ENCODE assay signal across 33 mouse cellular contexts in the genomic region with DNA sequence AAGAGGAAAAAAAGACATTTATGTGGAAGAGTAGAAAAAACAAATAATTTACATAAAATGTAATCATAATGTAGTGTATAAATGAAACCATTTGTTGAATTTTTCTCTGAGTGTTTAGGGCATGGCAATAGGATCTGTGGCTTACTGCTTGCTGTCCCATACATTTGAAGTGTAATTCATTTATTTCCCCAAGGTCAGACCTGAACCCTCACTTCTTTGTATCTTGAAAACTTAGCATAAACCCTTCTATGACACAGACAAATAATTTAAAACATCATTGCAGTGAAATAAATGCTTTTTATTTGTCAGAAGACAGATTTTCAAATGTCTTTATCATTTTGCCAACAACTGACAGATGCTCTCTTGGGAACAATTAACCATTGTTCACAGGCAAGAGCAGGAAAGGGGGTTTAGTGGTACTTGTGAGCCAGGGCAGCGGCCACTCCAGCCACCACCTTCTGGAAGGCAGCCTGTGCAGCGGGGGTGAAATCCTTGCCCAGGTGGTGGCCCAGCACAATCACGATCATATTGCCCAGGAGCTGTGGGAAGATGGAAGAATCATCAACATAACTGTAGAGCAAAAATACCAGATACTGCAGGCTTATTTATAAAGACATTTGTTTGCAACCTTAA. TPM values are rescaled to one million over a fixed set of nuclear protein-coding genes. Genes with fewer than 3 reads are reported as not detected.
A peak's percentile ranks its signal among the peaks of the same experiment; 100 is the strongest.
DNase-seq lines count a peak whose midpoint lies in the region; ATAC-seq and TF ChIP-seq lines count a peak whose summit lies in the region.
"Had no signal": no experiment of that assay in that cellular context is flagged by ENCODE, and none has a peak within 500 bp of the region (broad histone marks: within the 10 kb centered on the region; RNA-seq: fewer than 3 reads in every experiment).

No protein-coding gene starts in this region.

- peak in 2 of 3 experiments; percentile 77 to 79 for DNase-seq in liver, embryonic 14.5 days (ENCODE audit: low read depth in 3 of 3, low spot score in 3 of 3)
- no peak for DNase-seq in hindbrain, embryonic 10.5 days (ENCODE audit: low spot score)
- DNase-seq in layer of hippocampus, adult 9-10 months (ENCODE audit: low spot score): no peak
- DNase-seq: adrenal gland, adult 8-10 months; cerebellum, adult 9-11 months; heart, postnatal 4 days; kidney, adult 11 months; kidney, postnatal 10 days; lung, postnatal 36 days; thymus, postnatal 25 days had no signal

- ATAC-seq in intestine, embryonic 15.5 days: peak; percentile 76; the same call in 1 of the 2 replicates
- no peak for ATAC-seq in intestine, postnatal 0 days
- ATAC-seq in erythroid progenitor cell, adult 5-6 weeks (replicated peaks; ENCODE audit: low FRiP score, poor library complexity, severe bottlenecking): peak; percentile 48
- peak; percentile 62 for ATAC-seq in liver, embryonic 14.5 days (ENCODE audit: insufficient read depth)
- ATAC-seq in forebrain, embryonic 16.5 days: no peak
- ATAC-seq: activated CD4-positive, CD25-positive, alpha-beta regulatory T cell, adult 4 months; midbrain, embryonic 13.5 days had no signal

- no peak overlapping the region for H3K9ac ChIP-seq in intestine, embryonic 15.5 days
- H3K9ac ChIP-seq in intestine, postnatal 0 days (ENCODE audit: low read depth, low read length): no peak overlapping the region
- peak overlapping the region; percentile 68 for H3K9ac ChIP-seq in liver, embryonic 14.5 days (replicated peaks)
- no peak overlapping the region for H3K9ac ChIP-seq in forebrain, embryonic 16.5 days (replicated peaks; ENCODE audit: low read depth, low read length)
- H3K9ac ChIP-seq: embryonic facial prominence, embryonic 15.5 days; heart, embryonic 15.5 days; hindbrain, embryonic 15.5 days; lung, embryonic 15.5 days; midbrain, embryonic 13.5 days had no signal

- TF ChIP-seq CTCF in intestine, postnatal 0 days (IDR thresholded peaks at IDR 0.05; ENCODE audit: low read depth): no peak
- TF ChIP-seq CTCF in bone marrow, adult 2 months (IDR thresholded peaks at IDR 0.05; ENCODE audit: control insufficient read depth, insufficient read depth, low read length): no peak
- no peak for TF ChIP-seq CTCF in liver, embryonic 14.5 days (IDR thresholded peaks at IDR 0.05; ENCODE audit: low read depth)

- 66% methylated on average over 3 of the region's 3 CpGs for WGBS in intestine, embryonic 15.5 days
- WGBS in intestine, postnatal 0 days: 54% methylated on average over 3 of the region's 3 CpGs
- WGBS in bone marrow, adult 2 months: 62% methylated on average over 3 of the region's 3 CpGs
- 64% methylated on average over 3 of the region's 3 CpGs for WGBS in liver, embryonic 14.5 days (ENCODE audit: insufficient replicate concordance)
- 62% methylated on average over 3 of the region's 3 CpGs for WGBS in forebrain, embryonic 16.5 days
- 60% methylated on average over 3 of the region's 3 CpGs for WGBS in hindbrain, embryonic 10.5 days

- TF ChIP-seq EP300 in liver, embryonic 14.5 days (IDR thresholded peaks at IDR 0.05; ENCODE audit: low read depth): peak; percentile 58

- no peaks in the 10 kb centered on the region for H3K27me3 ChIP-seq in intestine, embryonic 15.5 days (replicated peaks)
- H3K27me3 ChIP-seq in intestine, postnatal 0 days (replicated peaks; ENCODE audit: control insufficient read depth, insufficient read depth, low read length): no peaks in the 10 kb centered on the region
- no peaks in the 10 kb centered on the region for H3K27me3 ChIP-seq in liver, embryonic 14.5 days (ENCODE audit: control insufficient read depth, insufficient read depth, low read length)
- H3K27me3 ChIP-seq in forebrain, embryonic 16.5 days (replicated peaks; ENCODE audit: control insufficient read depth, insufficient read depth, low read length): no peaks in the 10 kb centered on the region
- no peaks in the 10 kb centered on the region for H3K27me3 ChIP-seq in hindbrain, embryonic 10.5 days (ENCODE audit: insufficient read depth, poor library complexity, severe bottlenecking)
- H3K27me3 ChIP-seq: embryonic facial prominence, embryonic 15.5 days; heart, embryonic 15.5 days; hindbrain, embryonic 15.5 days; lung, embryonic 15.5 days; megakaryocyte, embryonic 14.5 days; midbrain, embryonic 13.5 days had no signal

- no peaks in the 10 kb centered on the region for H3K36me3 ChIP-seq in intestine, embryonic 15.5 days
- H3K36me3 ChIP-seq in intestine, postnatal 0 days (ENCODE audit: control insufficient read depth, insufficient read depth): no peaks in the 10 kb centered on the region
- H3K36me3 ChIP-seq in liver, embryonic 14.5 days (replicated peaks; ENCODE audit: control insufficient read depth, insufficient read depth, low read depth): no peaks in the 10 kb centered on the region
- no peaks in the 10 kb centered on the region for H3K36me3 ChIP-seq in forebrain, embryonic 16.5 days (ENCODE audit: control insufficient read depth, insufficient read depth)
- no peaks in the 10 kb centered on the region for H3K36me3 ChIP-seq in hindbrain, embryonic 10.5 days
- H3K36me3 ChIP-seq: embryonic facial prominence, embryonic 15.5 days; heart, embryonic 15.5 days; hindbrain, embryonic 15.5 days; lung, embryonic 15.5 days; midbrain, embryonic 13.5 days had no signal

- H3K9me3 ChIP-seq in intestine, embryonic 15.5 days: no peaks in the 10 kb centered on the region
- H3K9me3 ChIP-seq in intestine, postnatal 0 days (ENCODE audit: control insufficient read depth): no peaks in the 10 kb centered on the region
- no peaks in the 10 kb centered on the region for H3K9me3 ChIP-seq in liver, embryonic 14.5 days (ENCODE audit: control insufficient read depth, low read length)
- no peaks in the 10 kb centered on the region for H3K9me3 ChIP-seq in forebrain, embryonic 16.5 days (ENCODE audit: control insufficient read depth, low read length)
- no peaks in the 10 kb centered on the region for H3K9me3 ChIP-seq in hindbrain, embryonic 10.5 days
- H3K9me3 ChIP-seq: embryonic facial prominence, embryonic 15.5 days; heart, embryonic 15.5 days; hindbrain, embryonic 15.5 days; lung, embryonic 15.5 days; megakaryocyte, embryonic 14.5 days; midbrain, embryonic 13.5 days had no signal

- no peak overlapping the region for H3K4me3 ChIP-seq in intestine, embryonic 15.5 days (replicated peaks)
- no peak overlapping the region for H3K4me3 ChIP-seq in intestine, postnatal 0 days (ENCODE audit: low read depth, low read length)
- peak overlapping the region; percentile 55 for H3K4me3 ChIP-seq in bone marrow, adult 2 months (replicated peaks; ENCODE audit: control insufficient read depth, low read depth, low read length)
- H3K4me3 ChIP-seq in liver, embryonic 14.5 days (ENCODE audit: insufficient read depth in 1 of 2, low read depth in 2 of 2, low read length in 2 of 2): peak overlapping the region; percentile 45 to 54
- no peak overlapping the region for H3K4me3 ChIP-seq in forebrain, embryonic 16.5 days (replicated peaks; ENCODE audit: low read length)
- no peak overlapping the region for H3K4me3 ChIP-seq in hindbrain, embryonic 10.5 days
- H3K4me3 ChIP-seq: embryonic facial prominence, embryonic 15.5 days; heart, embryonic 15.5 days; hindbrain, embryonic 15.5 days; lung, embryonic 15.5 days; megakaryocyte, embryonic 14.5 days; midbrain, embryonic 13.5 days had no signal

- no peak overlapping the region for H3K27ac ChIP-seq in intestine, embryonic 15.5 days
- no peak overlapping the region for H3K27ac ChIP-seq in intestine, postnatal 0 days (ENCODE audit: low read depth, low read length)
- peak overlapping the region; percentile 85 for H3K27ac ChIP-seq in bone marrow, adult 2 months (ENCODE audit: control insufficient read depth, insufficient read depth, low read depth, low read length, poor library complexity)
- peak overlapping the region; percentile 90 for H3K27ac ChIP-seq in liver, embryonic 14.5 days
- no peak overlapping the region for H3K27ac ChIP-seq in forebrain, embryonic 16.5 days (ENCODE audit: low read length)
- no peak overlapping the region for H3K27ac ChIP-seq in hindbrain, embryonic 10.5 days
- H3K27ac ChIP-seq: embryonic facial prominence, embryonic 15.5 days; heart, embryonic 15.5 days; hindbrain, embryonic 15.5 days; lung, embryonic 15.5 days; midbrain, embryonic 13.5 days had no signal

- 0 out of 2 replicates have a peak, but pooled peaks have one; percentile 43 for TF ChIP-seq POLR2A in bone marrow, adult 2 months (IDR thresholded peaks at IDR 0.05; ENCODE audit: borderline replicate concordance, control insufficient read depth, low read depth, low read length)

- no peak overlapping the region for H3K4me2 ChIP-seq in intestine, embryonic 15.5 days (replicated peaks)
- no peak overlapping the region for H3K4me2 ChIP-seq in intestine, postnatal 0 days (replicated peaks; ENCODE audit: low read depth)
- H3K4me2 ChIP-seq in liver, embryonic 14.5 days (ENCODE audit: low read depth): peak overlapping the region; percentile 29
- H3K4me2 ChIP-seq in forebrain, embryonic 16.5 days (ENCODE audit: low read length): no peak overlapping the region
- H3K4me2 ChIP-seq: embryonic facial prominence, embryonic 15.5 days; heart, embryonic 15.5 days; hindbrain, embryonic 15.5 days; lung, embryonic 15.5 days; midbrain, embryonic 13.5 days had no signal

- H3K4me1 ChIP-seq in intestine, embryonic 15.5 days (replicated peaks): no peaks in the 10 kb centered on the region
- H3K4me1 ChIP-seq in intestine, postnatal 0 days (replicated peaks; ENCODE audit: control insufficient read depth, insufficient read depth, low read length): no peaks in the 10 kb centered on the region
- H3K4me1 ChIP-seq in bone marrow, adult 2 months (ENCODE audit: control insufficient read depth, insufficient read depth, low read length): no peaks in the 10 kb centered on the region; the same call in none of the 2 replicates
- H3K4me1 ChIP-seq in liver, embryonic 14.5 days (replicated peaks; ENCODE audit: control insufficient read depth in 2 of 2, insufficient read depth in 2 of 2, low read length in 1 of 2): peaks cover 28 to 30% of the 10 kb centered on the region in 2 experiments
- no peaks in the 10 kb centered on the region for H3K4me1 ChIP-seq in forebrain, embryonic 16.5 days (replicated peaks; ENCODE audit: control insufficient read depth, insufficient read depth, low read length)
- H3K4me1 ChIP-seq in hindbrain, embryonic 10.5 days (replicated peaks): no peaks in the 10 kb centered on the region
- H3K4me1 ChIP-seq: embryonic facial prominence, embryonic 15.5 days; heart, embryonic 15.5 days; hindbrain, embryonic 15.5 days; lung, embryonic 15.5 days; midbrain, embryonic 13.5 days had no signal

RNA-seq across cellular contexts. Expression of a gene that starts 1.5 kb away (rescaled TPM):
- polyA plus RNA-seq in intestine, embryonic 15.5 days (2015; fragmentation: Nextera tagmentation; extraction: Ambion mirVana): 7,434 and 7,479 TPM in 2 replicates
- 726 and 1,073 TPM in 2 replicates for polyA plus RNA-seq in intestine, postnatal 0 days (2015; fragmentation: Nextera tagmentation; extraction: Ambion mirVana)
- polyA plus RNA-seq in bone marrow, adult 2 months (2011; ENCODE audit: insufficient read depth, insufficient read length, low replicate concordance, missing spikeins): 44,806 and 110,365 TPM in 2 replicates
- 118,402 and 120,100 TPM in 2 replicates for total RNA-seq in erythroid progenitor cell, adult 5-6 weeks (2015; ENCODE audit: low replicate concordance)
- 41,622 and 62,915 TPM in 2 replicates for total RNA-seq in erythroid progenitor cell, adult 5-6 weeks (2017; ENCODE audit: low replicate concordance)
- polyA plus RNA-seq in liver, embryonic 14.5 days (2012; rRNA removed): 195,474 and 209,901 TPM in 2 replicates
- polyA plus RNA-seq in liver, embryonic 14.5 days (2014; fragmentation: Nextera tagmentation; extraction: Ambion mirVana): 126,713 and 131,477 TPM in 2 replicates
- polyA plus RNA-seq in forebrain, embryonic 16.5 days (2015; fragmentation: Nextera tagmentation; extraction: Ambion mirVana): 3,869 and 4,747 TPM in 2 replicates
- polyA plus RNA-seq in hindbrain, embryonic 10.5 days (2016; fragmentation: Nextera tagmentation; extraction: Ambion mirVana): 78.1 and 116 TPM in 2 replicates

RNA-seq across cellular contexts. Expression of a gene that starts 12.6 kb away (rescaled TPM):
- 2,721 and 2,775 TPM in 2 replicates for polyA plus RNA-seq in intestine, embryonic 15.5 days (2015; fragmentation: Nextera tagmentation; extraction: Ambion mirVana)
- polyA plus RNA-seq in intestine, postnatal 0 days (2015; fragmentation: Nextera tagmentation; extraction: Ambion mirVana): 164 and 228 TPM in 2 replicates
- 16,360 and 37,491 TPM in 2 replicates for polyA plus RNA-seq in bone marrow, adult 2 months (2011; ENCODE audit: insufficient read depth, insufficient read length, low replicate concordance, missing spikeins)
- total RNA-seq in erythroid progenitor cell, adult 5-6 weeks (2015; ENCODE audit: low replicate concordance): 26,042 and 29,427 TPM in 2 replicates
- total RNA-seq in erythroid progenitor cell, adult 5-6 weeks (2017; ENCODE audit: low replicate concordance): 7,139 and 8,294 TPM in 2 replicates
- polyA plus RNA-seq in liver, embryonic 14.5 days (2012; rRNA removed): 57,913 and 74,220 TPM in 2 replicates
- polyA plus RNA-seq in liver, embryonic 14.5 days (2014; fragmentation: Nextera tagmentation; extraction: Ambion mirVana): 62,702 and 66,320 TPM in 2 replicates
- 1,171 and 1,472 TPM in 2 replicates for polyA plus RNA-seq in forebrain, embryonic 16.5 days (2015; fragmentation: Nextera tagmentation; extraction: Ambion mirVana)
- 187 and 377 TPM in 2 replicates for polyA plus RNA-seq in hindbrain, embryonic 10.5 days (2016; fragmentation: Nextera tagmentation; extraction: Ambion mirVana)

RNA-seq across cellular contexts. Expression of a gene that starts 13.9 kb away (rescaled TPM):
- not detected in 2 replicates for polyA plus RNA-seq in intestine, embryonic 15.5 days (2015; fragmentation: Nextera tagmentation; extraction: Ambion mirVana)
- not detected in 2 replicates for polyA plus RNA-seq in intestine, postnatal 0 days (2015; fragmentation: Nextera tagmentation; extraction: Ambion mirVana)
- polyA plus RNA-seq in bone marrow, adult 2 months (2011; ENCODE audit: insufficient read depth, insufficient read length, low replicate concordance, missing spikeins): not detected in 2 replicates
- total RNA-seq in erythroid progenitor cell, adult 5-6 weeks (2015; ENCODE audit: low replicate concordance): not detected in 2 replicates
- total RNA-seq in erythroid progenitor cell, adult 5-6 weeks (2017; ENCODE audit: low replicate concordance): not detected in 2 replicates
- 0.19 and 0.36 TPM in 2 replicates for polyA plus RNA-seq in liver, embryonic 14.5 days (2012; rRNA removed)
- not detected in 2 replicates for polyA plus RNA-seq in liver, embryonic 14.5 days (2014; fragmentation: Nextera tagmentation; extraction: Ambion mirVana)
- not detected in 2 replicates for polyA plus RNA-seq in forebrain, embryonic 16.5 days (2015; fragmentation: Nextera tagmentation; extraction: Ambion mirVana)
- 0.63 TPM in 1 of 2 replicates, not detected in the other for polyA plus RNA-seq in hindbrain, embryonic 10.5 days (2016; fragmentation: Nextera tagmentation; extraction: Ambion mirVana)
- total RNA-seq: adrenal gland, adult 8-10 months; common myeloid progenitor, adult 5-6 weeks; gastrocnemius, adult 18-20 months; gastrocnemius, postnatal 4 days; heart, adult 8-10 months; heart, postnatal 4 days; layer of hippocampus, adult 18-20 months; left cerebral cortex, adult 18-20 months; left cerebral cortex, postnatal 36 days had no signal
- polyA plus RNA-seq: activated CD4-positive, CD25-positive, alpha-beta regulatory T cell, adult 4 months; embryonic facial prominence, embryonic 15.5 days; forebrain, embryonic 11.5 days; heart, embryonic 15.5 days; hindbrain, embryonic 15.5 days; limb, embryonic 14.5 days; lung, embryonic 15.5 days; midbrain, embryonic 13.5 days; neural tube, embryonic 11.5 days; spleen, adult 2 months had no signal

RNA-seq across cellular contexts. Expression of a gene that starts 16.6 kb away (rescaled TPM):
- 2.0 and 2.2 TPM in 2 replicates for polyA plus RNA-seq in intestine, embryonic 15.5 days (2015; fragmentation: Nextera tagmentation; extraction: Ambion mirVana)
- not detected in 2 replicates for polyA plus RNA-seq in intestine, postnatal 0 days (2015; fragmentation: Nextera tagmentation; extraction: Ambion mirVana)
- 1.6 TPM in 1 of 2 replicates, not detected in the other for polyA plus RNA-seq in bone marrow, adult 2 months (2011; ENCODE audit: insufficient read depth, insufficient read length, low replicate concordance, missing spikeins)
- total RNA-seq in erythroid progenitor cell, adult 5-6 weeks (2015; ENCODE audit: low replicate concordance): not detected in 2 replicates
- not detected in 2 replicates for total RNA-seq in erythroid progenitor cell, adult 5-6 weeks (2017; ENCODE audit: low replicate concordance)
- 94.8 and 146 TPM in 2 replicates for polyA plus RNA-seq in liver, embryonic 14.5 days (2012; rRNA removed)
- polyA plus RNA-seq in liver, embryonic 14.5 days (2014; fragmentation: Nextera tagmentation; extraction: Ambion mirVana): 155 and 211 TPM in 2 replicates
- 0.43 TPM in 1 of 2 replicates, not detected in the other for polyA plus RNA-seq in forebrain, embryonic 16.5 days (2015; fragmentation: Nextera tagmentation; extraction: Ambion mirVana)
- polyA plus RNA-seq in hindbrain, embryonic 10.5 days (2016; fragmentation: Nextera tagmentation; extraction: Ambion mirVana): 3,568 and 4,570 TPM in 2 replicates
- total RNA-seq: adrenal gland, adult 8-10 months; common myeloid progenitor, adult 5-6 weeks; gastrocnemius, adult 18-20 months; gastrocnemius, postnatal 4 days; heart, adult 8-10 months; heart, postnatal 4 days; layer of hippocampus, adult 18-20 months; left cerebral cortex, adult 18-20 months; left cerebral cortex, postnatal 36 days had no signal
- polyA plus RNA-seq: activated CD4-positive, CD25-positive, alpha-beta regulatory T cell, adult 4 months had no signal

RNA-seq across cellular contexts. Expression of a gene that starts 26.6 kb away (rescaled TPM):
- polyA plus RNA-seq in intestine, embryonic 15.5 days (2015; fragmentation: Nextera tagmentation; extraction: Ambion mirVana): 165 and 266 TPM in 2 replicates
- 0.52 TPM in 1 of 2 replicates, not detected in the other for polyA plus RNA-seq in intestine, postnatal 0 days (2015; fragmentation: Nextera tagmentation; extraction: Ambion mirVana)
- 1.6 TPM in 1 of 2 replicates, not detected in the other for polyA plus RNA-seq in bone marrow, adult 2 months (2011; ENCODE audit: insufficient read depth, insufficient read length, low replicate concordance, missing spikeins)
- total RNA-seq in erythroid progenitor cell, adult 5-6 weeks (2015; ENCODE audit: low replicate concordance): not detected in 2 replicates
- total RNA-seq in erythroid progenitor cell, adult 5-6 weeks (2017; ENCODE audit: low replicate concordance): not detected in 2 replicates
- polyA plus RNA-seq in liver, embryonic 14.5 days (2012; rRNA removed): 361 and 394 TPM in 2 replicates
- 543 and 665 TPM in 2 replicates for polyA plus RNA-seq in liver, embryonic 14.5 days (2014; fragmentation: Nextera tagmentation; extraction: Ambion mirVana)
- polyA plus RNA-seq in forebrain, embryonic 16.5 days (2015; fragmentation: Nextera tagmentation; extraction: Ambion mirVana): 24.4 and 25.7 TPM in 2 replicates
- polyA plus RNA-seq in hindbrain, embryonic 10.5 days (2016; fragmentation: Nextera tagmentation; extraction: Ambion mirVana): 8,684 and 9,134 TPM in 2 replicates
- total RNA-seq: adrenal gland, adult 8-10 months; gastrocnemius, adult 18-20 months; gastrocnemius, postnatal 4 days; heart, adult 8-10 months; layer of hippocampus, adult 18-20 months; left cerebral cortex, adult 18-20 months; left cerebral cortex, postnatal 36 days had no signal
- polyA plus RNA-seq: activated CD4-positive, CD25-positive, alpha-beta regulatory T cell, adult 4 months had no signal

Comparison
In these comparisons a context has a peak if more than half of its experiments do, and no peak if none do; other contexts are left out.
1. ATAC-seq: peak in intestine, embryonic 15.5 days (single experiment), erythroid progenitor cell, adult 5-6 weeks (single experiment) and liver, embryonic 14.5 days (single experiment); none in intestine, postnatal 0 days (single experiment) and forebrain, embryonic 16.5 days (single experiment).
2. H3K27ac ChIP-seq: peak in bone marrow, adult 2 months (single experiment) and liver, embryonic 14.5 days (single experiment); none in intestine, embryonic 15.5 days (single experiment), intestine, postnatal 0 days (single experiment), forebrain, embryonic 16.5 days (single experiment) and hindbrain, embryonic 10.5 days (single experiment).
3. H3K4me3 ChIP-seq: peak in bone marrow, adult 2 months (single experiment) and liver, embryonic 14.5 days (2 of 2); none in intestine, embryonic 15.5 days (single experiment), intestine, postnatal 0 days (single experiment), forebrain, embryonic 16.5 days (single experiment) and hindbrain, embryonic 10.5 days (single experiment).
4. DNase-seq: peak in liver, embryonic 14.5 days (2 of 3); none in hindbrain, embryonic 10.5 days (single experiment) and layer of hippocampus, adult 9-10 months (single experiment).